Mouse (Mus musculus): ENCODE data around the gene Fyb2. TPM values are rescaled to one million over a fixed set of nuclear protein-coding genes. Genes with fewer than 3 reads are reported as not detected.

Fyb2 gene
- total RNA-seq, 2 experiments from 2014 or later = 1.6 to 1.8 TPM

DNA sequence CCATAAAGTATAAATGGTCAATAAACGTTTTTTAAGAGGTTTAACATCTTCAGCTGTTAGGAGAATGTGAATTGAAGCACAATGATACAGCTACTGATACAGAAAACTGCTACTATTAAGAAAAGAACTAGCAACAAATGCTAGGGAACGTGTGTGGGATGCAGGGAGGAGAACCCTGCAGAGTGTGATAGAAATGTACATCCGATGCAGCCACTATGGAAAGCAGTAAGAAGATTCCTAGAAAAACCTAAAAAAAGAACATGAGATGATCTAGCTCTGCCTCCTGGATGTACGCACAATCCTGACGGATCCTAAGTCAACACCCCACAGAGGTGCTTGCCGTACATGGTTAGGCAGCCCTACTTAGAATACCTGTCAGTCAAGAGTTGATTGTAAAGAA lies 114.0 kb downstream of the Fyb2 start:
- intact Hi-C loops (cut with DNase I) = no loop called here
- H3K27ac ChIP-seq = no peak overlapping the region

DNA sequence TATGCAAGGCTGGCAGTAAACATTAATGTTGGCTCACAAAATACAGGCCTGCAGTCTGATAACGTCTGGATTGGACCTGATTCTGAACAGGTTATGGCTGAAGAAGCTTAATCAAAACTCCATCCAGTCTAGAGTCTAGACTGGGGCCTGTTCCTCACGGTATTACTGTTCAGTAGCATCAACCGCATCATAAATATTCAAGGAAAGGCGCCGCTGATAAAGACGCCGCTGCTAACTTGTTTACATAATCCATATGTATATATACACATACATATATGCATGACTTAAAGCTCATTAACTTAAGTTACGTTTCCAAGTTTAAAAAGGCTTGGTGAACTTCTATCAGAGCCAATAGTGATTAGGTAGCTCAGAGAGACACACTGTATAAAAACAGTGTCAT lies 117.8 kb downstream of the Fyb2 start:
- no peak for TF ChIP-seq CTCF (IDR thresholded peaks at IDR 0.05)
- DNase-seq (ENCODE audit: extremely low spot score in 1 of 2, low spot score in 2 of 2) = no peak
- no peak overlapping the region for H3K27ac ChIP-seq
- intact Hi-C loops (cut with DNase I) = loop anchor here (5.0 kb wide), 2 partner anchors 91 to 1196 kb away; no protein-coding TSS in a partner anchor
- no peak overlapping the region for H3K4me3 ChIP-seq

More for the DNA sequence above, 114.0 kb downstream of the Fyb2 start:
- no peak for TF ChIP-seq CTCF (IDR thresholded peaks at IDR 0.05)
- no peak overlapping the region for H3K4me3 ChIP-seq
- DNase-seq (ENCODE audit: extremely low spot score in 1 of 2, low spot score in 2 of 2) = no peak

DNA sequence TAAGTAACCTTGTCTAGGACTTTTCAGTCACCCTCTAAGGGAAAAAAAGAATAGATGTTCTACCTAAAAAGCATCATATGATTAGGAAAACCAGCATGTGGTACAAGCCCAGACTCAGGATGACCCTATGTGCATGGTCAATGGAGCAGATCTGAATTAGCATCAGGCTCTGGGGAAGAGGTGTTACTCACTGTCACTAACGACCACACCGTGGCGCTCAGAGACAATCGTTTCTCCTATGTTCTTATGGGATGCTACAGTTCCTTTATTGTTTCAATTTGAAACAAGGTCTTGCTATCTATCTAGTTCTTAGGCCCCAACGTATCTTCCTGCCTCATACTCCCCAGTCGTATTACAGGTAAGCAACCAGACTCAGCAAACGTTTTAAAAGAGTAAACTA lies 119.9 kb downstream of the Fyb2 start:
- intact Hi-C loops (cut with DNase I) = loop anchor here (5.0 kb wide), 2 partner anchors 89 to 1194 kb away; no protein-coding TSS in a partner anchor
- TF ChIP-seq CTCF (IDR thresholded peaks at IDR 0.05) = peak; percentile 31
- no peak overlapping the region for H3K27ac ChIP-seq
- DNase-seq (ENCODE audit: extremely low spot score in 1 of 2, low spot score in 2 of 2) = no peak
- no peak overlapping the region for H3K4me3 ChIP-seq

GRCm38 (mm10) chr4:105034259-105034658 lies 121.0 kb downstream of the Fyb2 start:
- intact Hi-C loops (cut with DNase I) = loop anchor here (5.0 kb wide), 2 partner anchors 88 to 1193 kb away; no protein-coding TSS in a partner anchor

DNA sequence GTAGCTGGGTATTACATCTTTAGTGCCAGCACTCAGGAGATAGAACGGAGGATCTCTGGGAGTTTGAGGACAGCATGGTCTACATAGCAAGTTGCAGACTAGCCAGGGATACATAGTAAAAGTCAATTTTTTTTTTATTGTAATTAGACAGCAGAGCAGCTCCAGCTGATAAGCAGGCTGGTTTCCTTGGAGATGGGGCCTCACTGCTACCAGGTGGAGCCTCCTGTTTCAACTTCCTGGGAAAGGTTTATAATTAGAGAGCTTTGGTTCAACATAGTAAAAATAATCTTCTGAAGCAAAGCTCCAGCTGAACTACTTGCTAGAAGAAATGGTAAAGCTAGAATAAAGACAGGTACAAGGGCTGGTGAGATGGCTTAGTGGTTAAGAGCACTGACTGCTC lies 136.8 kb downstream of the Fyb2 start:
- intact Hi-C loops (cut with DNase I) = no loop called here
- 0 out of 2 replicates have a peak overlapping the region, but pooled peaks have one; percentile 15 for H3K27ac ChIP-seq
- TF ChIP-seq CTCF (IDR thresholded peaks at IDR 0.05) = no peak
- H3K4me3 ChIP-seq = no peak overlapping the region
- no peak for DNase-seq (ENCODE audit: extremely low spot score in 1 of 2, low spot score in 2 of 2)

More at GRCm38 (mm10) chr4:105034259-105034658, 121.0 kb downstream of the Fyb2 start:
- Histone ChIP-seq H3K4me3 (no peak overlapping the region), H3K27ac (peak overlapping the region; percentile 40)
- TF ChIP-seq CTCF (IDR thresholded peaks at IDR 0.05) = peak; percentile 61
- DNase-seq (ENCODE audit: extremely low spot score in 1 of 2, low spot score in 2 of 2) = no peak

DNA sequence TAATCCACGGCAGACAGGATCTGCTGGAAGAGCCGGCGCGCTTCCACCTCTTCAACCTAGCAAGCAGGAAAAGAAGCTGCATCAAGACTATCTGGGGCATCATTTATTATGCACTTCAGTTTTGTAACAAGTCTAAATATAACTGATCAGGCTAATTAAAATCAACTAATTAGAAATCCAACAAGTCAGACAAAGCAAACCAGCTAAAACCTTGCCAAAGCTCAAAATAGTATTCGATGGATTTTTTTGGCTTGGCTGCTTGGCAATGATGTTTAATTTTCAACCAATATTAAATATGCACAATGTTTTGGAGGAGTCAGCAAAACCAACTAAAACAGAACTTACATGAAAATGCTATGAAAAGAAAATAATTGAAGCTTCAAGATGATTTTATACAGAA lies 138.0 kb downstream of the Fyb2 start:
- H3K27ac ChIP-seq = peak overlapping the region; percentile 33; the same call in 1 of the 2 replicates
- DNase-seq (ENCODE audit: extremely low spot score in 1 of 2, low spot score in 2 of 2) = no peak
- TF ChIP-seq CTCF (IDR thresholded peaks at IDR 0.05) = no peak
- intact Hi-C loops (cut with DNase I) = no loop called here
- H3K4me3 ChIP-seq = no peak overlapping the region

Other genes with a start within 250 kb of the Fyb2 start
- gene C8b, start 147.1 kb upstream of the Fyb2 start, total RNA-seq (2021) = under 1 TPM; 0.20 to 0.26 TPM
- gene Gm17662, start 56.1 kb upstream of the Fyb2 start, total RNA-seq (2021) = not detected
- not detected for gene C8a, start 37.1 kb upstream of the Fyb2 start, total RNA-seq (2021)
- gene Prkaa2, start 196.4 kb downstream of the Fyb2 start, total RNA-seq (2021) = 10 to 100 TPM; 31.0 to 35.7 TPM
- 100 to 1,000 TPM; 153 to 180 TPM for gene Plpp3, start 243.9 kb downstream of the Fyb2 start, total RNA-seq (2021)